Mouse (Mus musculus) MEL (cell line): ENCODE results near the gene Ncam2. TPM values are rescaled to one million over a fixed set of nuclear protein-coding genes. Genes with fewer than 3 reads are reported as not detected.
A peak's percentile ranks its signal among the peaks of the same experiment; 100 is the strongest.

Experiments
- DNase-seq: peaks from one replicate; pipeline ENCODE4 v3.0.0; 2011; ENCODE audit warnings: low read depth, low spot score
- H3K27ac ChIP-seq: 2 replicates; pipeline ENCODE4 v1.5.1; 2012; ENCODE audit warnings: low read depth, mild to moderate bottlenecking, control low read depth, low read length, moderate library complexity; ENCODE audit not compliant: control insufficient read depth
- H3K27me3 ChIP-seq, 2 experiments: fragments of 150-350 bp in 1 of 2; sonication (generic) in 1 of 2; 2 replicates each; pipeline ENCODE4 v1.6.1; 2012; ENCODE audit warnings: low read length in 2 of 2, mild to moderate bottlenecking in 2 of 2, improper control_type of control experiment in 1 of 2, moderate library complexity in 1 of 2; ENCODE audit not compliant: insufficient read depth in 2 of 2, control insufficient read depth in 1 of 2
- H3K36me3 ChIP-seq, 2 experiments: 2 replicates each; pipeline ENCODE4 v1.6.1; 2012 to 2014; ENCODE audit warnings: low read length in 2 of 2, improper control_type of control experiment in 1 of 2, inconsistent platforms in 1 of 2, mild to moderate bottlenecking in 1 of 2; ENCODE audit not compliant: insufficient read depth in 2 of 2, control insufficient read depth in 1 of 2
- H3K4me1 ChIP-seq, 2 experiments: fragments of 150-350 bp in 1 of 2; sonication (generic) in 1 of 2; 2 replicates each; pipeline ENCODE4 v1.6.1; 2012; ENCODE audit warnings: low read length in 2 of 2, improper control_type of control experiment in 1 of 2, mild to moderate bottlenecking in 1 of 2; ENCODE audit not compliant: insufficient read depth in 2 of 2, control insufficient read depth in 1 of 2
- H3K4me3 ChIP-seq, 2 experiments: fragments of 150-350 bp in 1 of 2; sonication (generic) in 1 of 2; 2 replicates each; pipeline ENCODE4 v1.5.1; 2012; ENCODE audit warnings: low read depth in 2 of 2, low read length in 2 of 2, mild to moderate bottlenecking in 2 of 2, moderate library complexity in 2 of 2, control low read depth in 1 of 2, improper control_type of control experiment in 1 of 2; ENCODE audit not compliant: control insufficient read depth in 1 of 2, insufficient read depth in 1 of 2
- H3K79me2 ChIP-seq: 2 replicates; pipeline ENCODE4 v1.6.1; 2012; ENCODE audit warnings: mild to moderate bottlenecking, low read length, moderate library complexity; ENCODE audit not compliant: control insufficient read depth, poor library complexity, insufficient read depth
- H3K9ac ChIP-seq: 2 replicates; pipeline ENCODE4 v1.6.1; 2012; ENCODE audit warnings: low read depth, mild to moderate bottlenecking, control low read depth, low read length, moderate library complexity; ENCODE audit not compliant: control insufficient read depth, poor library complexity, severe bottlenecking
- H3K9me3 ChIP-seq: fragments of 150-350 bp; sonication (generic); replicated peaks from 2 replicates; pipeline ENCODE4 v1.6.1; 2012; ENCODE audit warnings: mild to moderate bottlenecking, low read length, improper control_type of control experiment, moderate library complexity; ENCODE audit not compliant: insufficient read depth
- CHD1 ChIP-seq: IDR thresholded peaks from 2 replicates; pipeline ENCODE4 v1.6.1; 2012; ENCODE audit warnings: low read depth, mild to moderate bottlenecking, inconsistent platforms, low read length, improper control_type of control experiment
- CHD2 ChIP-seq: IDR thresholded peaks from 2 replicates; pipeline ENCODE4 v1.6.1; 2011; ENCODE audit warnings: low read length, improper control_type of control experiment
- E2F4 ChIP-seq: IDR thresholded peaks from 2 replicates; pipeline ENCODE4 v1.6.1; 2011; ENCODE audit warnings: low read depth, low read length, improper control_type of control experiment, borderline replicate concordance
- EP300 ChIP-seq, 2 experiments: IDR thresholded peaks; 2 replicates each; pipeline ENCODE4 v1.6.1; 2011; ENCODE audit warnings: improper control_type of control experiment in 2 of 2, low read length in 2 of 2, low read depth in 1 of 2, mild to moderate bottlenecking in 1 of 2
- ETS1 ChIP-seq: IDR thresholded peaks from 2 replicates; pipeline ENCODE4 v1.6.1; 2012; ENCODE audit warnings: low read depth, mild to moderate bottlenecking, inconsistent platforms, low read length, improper control_type of control experiment, moderate library complexity
- HCFC1 ChIP-seq: IDR thresholded peaks from 2 replicates; pipeline ENCODE4 v1.6.1; 2012; ENCODE audit warnings: low read depth, mild to moderate bottlenecking, inconsistent platforms, low read length, improper control_type of control experiment, moderate library complexity
- JUND ChIP-seq: IDR thresholded peaks from 2 replicates; pipeline ENCODE4 v1.6.1; 2011; ENCODE audit warnings: low read depth, mild to moderate bottlenecking, improper control_type of control experiment, low read length
- MAFK ChIP-seq: IDR thresholded peaks from 2 replicates; pipeline ENCODE4 v1.6.1; 2011; ENCODE audit warnings: low read depth, mild to moderate bottlenecking, low read length, improper control_type of control experiment, borderline replicate concordance
- MAZ ChIP-seq: IDR thresholded peaks from 2 replicates; pipeline ENCODE4 v1.6.1; 2012; ENCODE audit warnings: low read depth, mild to moderate bottlenecking, inconsistent platforms, low read length, improper control_type of control experiment
- MEF2A ChIP-seq: IDR thresholded peaks from 2 replicates; pipeline ENCODE4 v1.6.1; 2014; ENCODE audit warnings: low read depth, mild to moderate bottlenecking, inconsistent platforms, low read length, improper control_type of control experiment; ENCODE audit not compliant: poor library complexity, insufficient replicate concordance, severe bottlenecking; ENCODE audit errors: extremely low read depth
- MXI1 ChIP-seq: IDR thresholded peaks from 2 replicates; pipeline ENCODE4 v1.6.1; 2011; ENCODE audit warnings: mild to moderate bottlenecking, low read depth, low read length, improper control_type of control experiment
- NELFE ChIP-seq: IDR thresholded peaks from 2 replicates; pipeline ENCODE4 v1.6.1; 2011; ENCODE audit warnings: low read depth, low read length, improper control_type of control experiment
- NRF1 ChIP-seq: IDR thresholded peaks from 2 replicates; pipeline ENCODE4 v1.6.1; 2014; ENCODE audit warnings: low read depth, mild to moderate bottlenecking, inconsistent platforms, low read length, improper control_type of control experiment, moderate library complexity; ENCODE audit not compliant: poor library complexity, insufficient read depth, severe bottlenecking
- SMC3 ChIP-seq: IDR thresholded peaks from 2 replicates; pipeline ENCODE4 v1.6.1; 2011; ENCODE audit warnings: low read depth, low read length, improper control_type of control experiment
- TAL1 ChIP-seq: IDR thresholded peaks from 2 replicates; pipeline ENCODE4 v1.6.1; 2012; ENCODE audit warnings: mild to moderate bottlenecking, inconsistent platforms, low read length, moderate library complexity, mixed read lengths
- TBP ChIP-seq: IDR thresholded peaks from 2 replicates; pipeline ENCODE4 v1.8.0; 2011; ENCODE audit warnings: low read depth, low read length, improper control_type of control experiment
- UBTF ChIP-seq: IDR thresholded peaks from 2 replicates; pipeline ENCODE4 v1.6.1; 2012; ENCODE audit warnings: low read depth, mild to moderate bottlenecking, inconsistent platforms, low read length, improper control_type of control experiment, moderate library complexity, borderline replicate concordance; ENCODE audit not compliant: insufficient read depth
- USF1 ChIP-seq: IDR thresholded peaks from 2 replicates; pipeline ENCODE4 v1.6.1; 2014; ENCODE audit warnings: low read depth, mild to moderate bottlenecking, inconsistent platforms, low read length, improper control_type of control experiment, moderate library complexity
- ZC3H11A ChIP-seq: IDR thresholded peaks from 2 replicates; pipeline ENCODE4 v1.6.1; 2012; ENCODE audit warnings: low read depth, mild to moderate bottlenecking, inconsistent platforms, low read length, improper control_type of control experiment
- ZMIZ1 ChIP-seq: IDR thresholded peaks from 2 replicates; pipeline ENCODE4 v1.6.1; 2012; ENCODE audit warnings: low read depth, mild to moderate bottlenecking, inconsistent platforms, low read length, improper control_type of control experiment, moderate library complexity
- ZNF384 ChIP-seq: IDR thresholded peaks from 2 replicates; pipeline ENCODE4 v1.6.1; 2012; ENCODE audit warnings: low read depth, mild to moderate bottlenecking, inconsistent platforms, low read length, improper control_type of control experiment
- polyA plus RNA-seq, 2 experiments: library from polyadenylated mRNA; stranded (reverse) in 1 of 2; unstranded in 1 of 2; fragments of >175 nt in 1 of 2; fragments of >200 nt in 1 of 2; gene quantifications; 2 replicates each; pipeline versions ENCODE4 v1.2.1 to v1.2.4; 2012; ENCODE audit warnings: low replicate concordance in 2 of 2, low read depth in 1 of 2; ENCODE audit not compliant: insufficient read length in 2 of 2, insufficient read depth in 1 of 2, missing spikeins in 1 of 2
- total RNA-seq: library from RNA; depleted of rRNA; stranded (reverse); fragments of 300-350 nt; gene quantifications from 2 replicates; pipeline ENCODE4 v1.2.3, GENCODE M21; 2012

The Ncam2 gene
- total and polyA plus RNA-seq, 3 experiments, result not detected

GRCm38 (mm10) chr16:81191621-81192020 lies 8.9 kb upstream of the Ncam2 start:
- H3K4me1 ChIP-seq, result no peaks in the 10 kb centered on the region
- DNase-seq, result no peak
- H3K27ac ChIP-seq, result no peak overlapping the region
- TF ChIP-seq ZMIZ1 (no peak), CHD1 (no peak), ETS1 (no peak), ZC3H11A (no peak), ZNF384 (no peak)
- TF ChIP-seq, all 39 proteins: peak for 0
- Histone ChIP-seq H3K9me3 (no peaks in the 10 kb centered on the region), H3K9ac (no peak overlapping the region), H3K79me2 (no peaks in the 10 kb centered on the region), H3K36me3 (no peaks in the 10 kb centered on the region), H3K4me3 (no peak overlapping the region), H3K27me3 (no peaks in the 10 kb centered on the region)

DNA sequence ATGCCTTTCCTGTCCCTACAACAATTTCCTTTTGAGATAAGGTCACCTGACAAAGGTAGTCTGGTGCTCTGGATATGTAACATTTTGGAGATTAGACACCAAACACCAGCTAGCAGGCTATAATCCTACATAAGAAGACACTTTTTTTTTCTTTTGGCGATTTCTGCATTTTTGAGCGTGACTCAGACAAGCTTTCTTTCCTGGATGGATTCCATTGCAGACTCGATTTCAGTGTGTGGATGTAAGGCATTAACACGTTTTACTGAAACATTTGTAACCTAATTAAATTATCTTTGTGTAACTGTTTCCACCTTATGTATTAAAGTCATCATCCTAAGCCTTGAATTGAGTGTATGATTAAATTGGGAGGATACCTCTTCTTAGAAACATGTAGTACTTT lies 7.9 kb upstream of the Ncam2 start:
- no peak overlapping the region for H3K9ac ChIP-seq
- H3K79me2 ChIP-seq, result no peaks in the 10 kb centered on the region
- no peaks in the 10 kb centered on the region for H3K9me3 ChIP-seq
- no peak overlapping the region for H3K4me3 ChIP-seq
- H3K36me3 ChIP-seq, result no peaks in the 10 kb centered on the region
- DNase-seq, result no peak
- H3K27me3 ChIP-seq, result no peaks in the 10 kb centered on the region
- H3K4me1 ChIP-seq, result no peaks in the 10 kb centered on the region
- no peak overlapping the region for H3K27ac ChIP-seq
- TF ChIP-seq HCFC1 (no peak), MAZ (no peak), CHD1 (no peak), SMC3 (no peak), NELFE (no peak), MEF2A (no peak)
- TF ChIP-seq, all 39 proteins: peak for 0

- Histone ChIP-seq H3K27me3 (no peaks in the 10 kb centered on the region), H3K9ac (no peak overlapping the region), H3K9me3 (no peaks in the 10 kb centered on the region), H3K4me3 (no peak overlapping the region)
- TF ChIP-seq CHD2, result no peak
- TF ChIP-seq TAL1, result no peak
- TF ChIP-seq ZMIZ1, result no peak
- no peak for TF ChIP-seq ETS1
- no peak for TF ChIP-seq JUND
- TF ChIP-seq NRF1, result no peak
- no peak for TF ChIP-seq USF1
- no peak for TF ChIP-seq EP300 (IDR thresholded peaks at IDR 0.05; ENCODE audit: low read depth in 1 of 2, low read length in 2 of 2)
- no peak for TF ChIP-seq TBP
- TF ChIP-seq E2F4, result no peak
- TF ChIP-seq UBTF, result no peak
- no peak for TF ChIP-seq ZNF384
- no peak for TF ChIP-seq MAZ
- no peak for TF ChIP-seq MAFK
- no peak for TF ChIP-seq MXI1
- TF ChIP-seq, all 39 proteins: peak for 0
- H3K27ac ChIP-seq, result no peak overlapping the region
- H3K79me2 ChIP-seq, result no peaks in the 10 kb centered on the region
- peak; percentile 3 for DNase-seq
- no peaks in the 10 kb centered on the region for H3K36me3 ChIP-seq
- no peaks in the 10 kb centered on the region for H3K4me1 ChIP-seq
Measured at GRCm38 (mm10) chr16:81199467-81199866, 1.0 kb upstream of the Ncam2 start.
